Mouse (Mus musculus): ENCODE measurements at regions not wholly inside any gene's neighbourhood (a gene's known extent, or its start where the extent isn't known, plus 50 kb on each side); places are given as distances from the start of the nearest gene placed in this dataset.

GRCm38 (mm10) chr5:111908085-111908484 is 174.4 kb downstream of the Gm26897 start:
- H3K9me3 ChIP-seq (replicated peaks; ENCODE audit: low read length), result peaks cover 89% of the 10 kb centered on the region
- H3K4me3 ChIP-seq (replicated peaks in 1 of 3; ENCODE audit: low read depth in 2 of 3, low read length in 2 of 3, poor library complexity in 1 of 3), result no peak overlapping the region
- in situ Hi-C loops (cut with MboI; ENCODE audit: low pct_ligation_motif_present, low pct_unique_long_range_greater_than_20kb, low sequenced_read_pairs), result no loop called here
- no peaks in the 10 kb centered on the region for H3K36me3 ChIP-seq (replicated peaks in 1 of 2; ENCODE audit: control insufficient read depth in 1 of 2, insufficient read depth in 1 of 2, low read length in 1 of 2)
- DNase-seq (ENCODE audit: extremely low read depth), result no peak
- no peaks in the 10 kb centered on the region for H3K4me1 ChIP-seq (ENCODE audit: control insufficient read depth in 1 of 2, insufficient read depth in 2 of 2)
- H3K9ac ChIP-seq (ENCODE audit: insufficient read depth, low read depth), result no peak overlapping the region
- TF ChIP-seq ZC3H11A (IDR thresholded peaks at IDR 0.05; ENCODE audit: low read depth, low read length) (no peak), USF1 (IDR thresholded peaks at IDR 0.05; ENCODE audit: low read depth, low read length) (no peak), EP300 (IDR thresholded peaks at IDR 0.05; ENCODE audit: low read length) (no peak), MYC (IDR thresholded peaks at IDR 0.05; ENCODE audit: low read depth, low read length) (no peak), NELFE (IDR thresholded peaks at IDR 0.05; ENCODE audit: low read depth, low read length) (no peak), MEF2A (IDR thresholded peaks at IDR 0.05; ENCODE audit: borderline replicate concordance, low read depth, low read length) (no peak)
- no peaks in the 10 kb centered on the region for H3K79me2 ChIP-seq (replicated peaks; ENCODE audit: control insufficient read depth, extremely low read depth, insufficient read depth, poor library complexity, severe bottlenecking)
- H3K4me2 ChIP-seq (ENCODE audit: insufficient read depth, low read depth, poor library complexity, severe bottlenecking), result no peak overlapping the region
- dilution Hi-C loops (cut with MboI; ENCODE audit: extremely low pct_ligation_motif_present, extremely low pct_unique_long_range_greater_than_20kb, low sequenced_read_pairs), result no loop called here
- H3K27ac ChIP-seq (ENCODE audit: insufficient read depth, low read depth), result no peak overlapping the region
- H3K27me3 ChIP-seq (replicated peaks), result no peaks in the 10 kb centered on the region

- H3K79me2 ChIP-seq (replicated peaks; ENCODE audit: control insufficient read depth, extremely low read depth, insufficient read depth, poor library complexity, severe bottlenecking), result no peaks in the 10 kb centered on the region
- dilution Hi-C loops (cut with MboI; ENCODE audit: extremely low pct_ligation_motif_present, extremely low pct_unique_long_range_greater_than_20kb, low sequenced_read_pairs), result no loop called here
Observed at GRCm38 (mm10) chr5:111910514-111910913, 176.8 kb downstream of the Gm26897 start.

GRCm38 (mm10) chr5:111913354-111913753 is 179.6 kb downstream of the Gm26897 start:
- Histone ChIP-seq H3K9me3 (replicated peaks; ENCODE audit: low read length) (peaks cover 89% of the 10 kb centered on the region), H3K36me3 (replicated peaks in 1 of 2; ENCODE audit: control insufficient read depth in 1 of 2, insufficient read depth in 1 of 2, low read length in 1 of 2) (no peaks in the 10 kb centered on the region), H3K27me3 (replicated peaks) (no peaks in the 10 kb centered on the region), H3K27ac (ENCODE audit: insufficient read depth, low read depth) (no peak overlapping the region), H3K4me3 (replicated peaks in 1 of 3; ENCODE audit: low read depth in 2 of 3, low read length in 2 of 3, poor library complexity in 1 of 3) (no peak overlapping the region), H3K4me1 (ENCODE audit: control insufficient read depth in 1 of 2, insufficient read depth in 2 of 2) (no peaks in the 10 kb centered on the region), H3K4me2 (ENCODE audit: insufficient read depth, low read depth, poor library complexity, severe bottlenecking) (no peak overlapping the region), H3K79me2 (replicated peaks; ENCODE audit: control insufficient read depth, extremely low read depth, insufficient read depth, poor library complexity, severe bottlenecking) (no peaks in the 10 kb centered on the region), H3K9ac (ENCODE audit: insufficient read depth, low read depth) (no peak overlapping the region)
- no peak for DNase-seq (ENCODE audit: extremely low read depth)
- in situ Hi-C loops (cut with MboI; ENCODE audit: low pct_ligation_motif_present, low pct_unique_long_range_greater_than_20kb, low sequenced_read_pairs) (no loop called here), dilution Hi-C loops (cut with MboI; ENCODE audit: extremely low pct_ligation_motif_present, extremely low pct_unique_long_range_greater_than_20kb, low sequenced_read_pairs) (no loop called here)
- TF ChIP-seq RCOR1 (conservative IDR thresholded peaks at IDR 0.05; ENCODE audit: low read depth, low read length) (no peak), USF1 (IDR thresholded peaks at IDR 0.05; ENCODE audit: low read depth, low read length) (no peak), NRF1 (IDR thresholded peaks at IDR 0.05; ENCODE audit: low read depth, low read length) (no peak), ETS1 (conservative IDR thresholded peaks at IDR 0.05; ENCODE audit: low read depth, low read length) (no peak), IRF4 (IDR thresholded peaks at IDR 0.05; ENCODE audit: low read depth, low read length) (no peak), E2F4 (IDR thresholded peaks at IDR 0.05; ENCODE audit: insufficient replicate concordance, low read depth, low read length) (no peak), CHD1 (IDR thresholded peaks at IDR 0.05; ENCODE audit: low read depth, low read length) (no peak), MAFK (IDR thresholded peaks at IDR 0.05; ENCODE audit: insufficient replicate concordance, low read length) (no peak), CTCF (conservative IDR thresholded peaks at IDR 0.05 in 1 of 2, IDR thresholded peaks at IDR 0.05 in 1 of 2; ENCODE audit: low read depth in 2 of 2, low read length in 2 of 2) (no peak), KAT2A (IDR thresholded peaks at IDR 0.05; ENCODE audit: insufficient replicate concordance, low read length) (no peak), POLR2A (IDR thresholded peaks at IDR 0.05; ENCODE audit: low read depth, low read length) (no peak), JUN (IDR thresholded peaks at IDR 0.05; ENCODE audit: insufficient read depth, low read depth, low read length) (no peak), TBP (conservative IDR thresholded peaks at IDR 0.05; ENCODE audit: low read depth, low read length) (no peak), GABPA (IDR thresholded peaks at IDR 0.05; ENCODE audit: insufficient replicate concordance, low read depth, low read length) (no peak), MXI1 (IDR thresholded peaks at IDR 0.05; ENCODE audit: low read depth, low read length) (no peak)

More at GRCm38 (mm10) chr5:111910514-111910913, 176.8 kb downstream of the Gm26897 start:
- Histone ChIP-seq H3K27me3 (replicated peaks) (no peaks in the 10 kb centered on the region), H3K27ac (ENCODE audit: insufficient read depth, low read depth) (no peak overlapping the region), H3K9ac (ENCODE audit: insufficient read depth, low read depth) (no peak overlapping the region), H3K4me2 (ENCODE audit: insufficient read depth, low read depth, poor library complexity, severe bottlenecking) (no peak overlapping the region), H3K4me3 (replicated peaks in 1 of 3; ENCODE audit: low read depth in 2 of 3, low read length in 2 of 3, poor library complexity in 1 of 3) (no peak overlapping the region), H3K9me3 (replicated peaks; ENCODE audit: low read length) (peaks cover 89% of the 10 kb centered on the region), H3K36me3 (replicated peaks in 1 of 2; ENCODE audit: control insufficient read depth in 1 of 2, insufficient read depth in 1 of 2, low read length in 1 of 2) (no peaks in the 10 kb centered on the region), H3K4me1 (ENCODE audit: control insufficient read depth in 1 of 2, insufficient read depth in 2 of 2) (no peaks in the 10 kb centered on the region)
- TF ChIP-seq MAFK (IDR thresholded peaks at IDR 0.05; ENCODE audit: insufficient replicate concordance, low read length), result no peak
- no peak for TF ChIP-seq RAD21 (IDR thresholded peaks at IDR 0.05; ENCODE audit: low read depth, low read length)
- TF ChIP-seq MEF2A (IDR thresholded peaks at IDR 0.05; ENCODE audit: borderline replicate concordance, low read depth, low read length), result no peak
- TF ChIP-seq CHD1 (IDR thresholded peaks at IDR 0.05; ENCODE audit: low read depth, low read length), result no peak
- no peak for TF ChIP-seq TCF12 (IDR thresholded peaks at IDR 0.05; ENCODE audit: low read depth, low read length)
- TF ChIP-seq CTCF (conservative IDR thresholded peaks at IDR 0.05 in 1 of 2, IDR thresholded peaks at IDR 0.05 in 1 of 2; ENCODE audit: low read depth in 2 of 2, low read length in 2 of 2), result no peak
- TF ChIP-seq IRF4 (IDR thresholded peaks at IDR 0.05; ENCODE audit: low read depth, low read length), result no peak
- no peak for TF ChIP-seq JUND (conservative IDR thresholded peaks at IDR 0.05; ENCODE audit: low read depth, low read length)
- TF ChIP-seq ZC3H11A (IDR thresholded peaks at IDR 0.05; ENCODE audit: low read depth, low read length), result no peak
- TF ChIP-seq ZNF384 (IDR thresholded peaks at IDR 0.05; ENCODE audit: low read depth, low read length), result no peak
- TF ChIP-seq ETS1 (conservative IDR thresholded peaks at IDR 0.05; ENCODE audit: low read depth, low read length), result no peak
- no peak for TF ChIP-seq SMC3 (IDR thresholded peaks at IDR 0.05; ENCODE audit: low read depth, low read length)
- no peak for TF ChIP-seq E2F4 (IDR thresholded peaks at IDR 0.05; ENCODE audit: insufficient replicate concordance, low read depth, low read length)
- TF ChIP-seq TBP (conservative IDR thresholded peaks at IDR 0.05; ENCODE audit: low read depth, low read length), result no peak
- no peak for TF ChIP-seq KAT2A (IDR thresholded peaks at IDR 0.05; ENCODE audit: insufficient replicate concordance, low read length)
- TF ChIP-seq MYC (IDR thresholded peaks at IDR 0.05; ENCODE audit: low read depth, low read length), result no peak
- no peak for TF ChIP-seq ZKSCAN1 (IDR thresholded peaks at IDR 0.05; ENCODE audit: borderline replicate concordance, low read depth, low read length)
- in situ Hi-C loops (cut with MboI; ENCODE audit: low pct_ligation_motif_present, low pct_unique_long_range_greater_than_20kb, low sequenced_read_pairs), result no loop called here
- no peak for DNase-seq (ENCODE audit: extremely low read depth)

All from CH12.LX (cell line).